Mouse (Mus musculus) liver, embryonic 14.5 days (tissue): ENCODE measurements around the gene Calr4.

ENCODE experiments used
- CTCF ChIP-seq: IDR thresholded peaks from 2 replicates; pipeline ENCODE4 v1.5.1; 2016; ENCODE audit warnings: antibody characterized with exemption, low read depth, control low read depth
- EP300 ChIP-seq: IDR thresholded peaks from 2 replicates; pipeline ENCODE4 v1.6.1; 2016; ENCODE audit warnings: antibody characterized with exemption, low read depth

DNA sequence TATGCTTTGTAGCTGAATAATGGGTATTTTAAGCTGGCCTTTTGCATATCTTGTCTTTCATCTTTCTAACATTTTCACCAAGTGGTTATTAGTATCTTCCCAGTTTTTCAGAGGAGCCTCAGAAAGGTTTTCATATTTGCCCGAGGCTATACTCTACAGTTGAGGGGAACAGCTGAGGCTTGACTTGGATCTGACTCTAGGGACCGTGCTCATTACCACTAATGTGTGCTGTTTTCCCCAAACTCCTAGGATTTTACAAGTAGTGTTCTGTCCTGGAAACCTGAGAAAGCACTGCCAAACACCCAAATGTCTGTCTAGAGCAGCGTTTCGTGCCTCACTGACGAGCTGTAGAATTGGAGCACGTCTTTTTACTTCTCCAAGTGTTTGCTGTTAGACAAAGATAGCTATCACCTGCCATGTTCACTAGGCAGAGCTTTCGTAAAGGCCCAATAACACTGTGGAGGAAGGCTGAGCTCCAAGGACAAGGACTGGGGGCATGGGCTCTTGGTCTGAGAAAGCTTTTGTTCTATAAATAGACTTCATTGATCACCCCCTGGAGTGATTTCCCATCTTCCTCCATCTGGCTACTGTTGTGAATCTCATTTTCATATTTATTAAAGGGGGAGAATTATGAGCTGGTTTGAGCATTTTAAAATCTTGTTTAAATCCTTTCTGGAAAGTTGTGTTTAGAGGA is 2.0 kb downstream of the Calr4 start:
- no peak for TF ChIP-seq CTCF
- TF ChIP-seq EP300 = no peak
